Comparison of ENCODE assay signal across 20 mouse cellular contexts in genomic region chr10:72353515-72353914, GRCm38 (mm10).
DNase-seq lines count a peak whose midpoint lies in the region; ATAC-seq and TF ChIP-seq lines count a peak whose summit lies in the region.
"Had no signal": no experiment of that assay in that cellular context is flagged by ENCODE, and none has a peak within 500 bp of the region (broad histone marks: within the 10 kb centered on the region; RNA-seq: fewer than 3 reads in every experiment).

No protein-coding gene starts in this region.

- no peaks in the 10 kb centered on the region for H3K27me3 ChIP-seq in hindbrain, postnatal 0 days (ENCODE audit: insufficient read depth, low read length)
- H3K27me3 ChIP-seq in hindbrain, embryonic 16.5 days (replicated peaks; ENCODE audit: control insufficient read depth, insufficient read depth, low read length), result no peaks in the 10 kb centered on the region
- no peaks in the 10 kb centered on the region for H3K27me3 ChIP-seq in intestine, embryonic 15.5 days (replicated peaks)
- H3K27me3 ChIP-seq: embryonic facial prominence, embryonic 15.5 days; hindbrain, embryonic 13.5 days; limb, embryonic 12.5 days; midbrain, embryonic 15.5 days; stomach, embryonic 15.5 days had no signal

- 73% methylated on average over 2 of the region's 2 CpGs for WGBS in hindbrain, postnatal 0 days
- 72% methylated on average over 2 of the region's 2 CpGs for WGBS in hindbrain, embryonic 16.5 days
- 64% methylated on average over 2 of the region's 2 CpGs for WGBS in intestine, embryonic 15.5 days

- no peak for ATAC-seq in hindbrain, postnatal 0 days
- no peak for ATAC-seq in hindbrain, embryonic 16.5 days
- ATAC-seq in intestine, embryonic 15.5 days, result peak; percentile 83
- ATAC-seq: liver, postnatal 0 days; lung, postnatal 0 days; midbrain, embryonic 15.5 days had no signal

- no peaks in the 10 kb centered on the region for H3K4me1 ChIP-seq in hindbrain, postnatal 0 days (ENCODE audit: insufficient read depth, low read length)
- H3K4me1 ChIP-seq in hindbrain, embryonic 16.5 days (ENCODE audit: control insufficient read depth, insufficient read depth, low read depth, low read length), result no peaks in the 10 kb centered on the region
- no peaks in the 10 kb centered on the region for H3K4me1 ChIP-seq in intestine, embryonic 15.5 days (replicated peaks)
- H3K4me1 ChIP-seq: embryonic facial prominence, embryonic 15.5 days; hindbrain, embryonic 13.5 days; limb, embryonic 12.5 days; midbrain, embryonic 15.5 days; stomach, embryonic 15.5 days had no signal

- peak; percentile 15; the same call in 1 of the 2 replicates for TF ChIP-seq CTCF in hindbrain, postnatal 0 days (IDR thresholded peaks at IDR 0.05; ENCODE audit: low read depth)

- H3K4me2 ChIP-seq in hindbrain, postnatal 0 days (ENCODE audit: low read depth, low read length), result no peak overlapping the region
- H3K4me2 ChIP-seq in hindbrain, embryonic 16.5 days (ENCODE audit: low read length), result no peak overlapping the region
- H3K4me2 ChIP-seq in intestine, embryonic 15.5 days (replicated peaks), result no peak overlapping the region
- H3K4me2 ChIP-seq: embryonic facial prominence, embryonic 15.5 days; hindbrain, embryonic 13.5 days; limb, embryonic 12.5 days; liver, embryonic 11.5 days; midbrain, embryonic 15.5 days; stomach, embryonic 15.5 days had no signal

- no peak overlapping the region for H3K9ac ChIP-seq in hindbrain, postnatal 0 days (replicated peaks; ENCODE audit: low read length)
- H3K9ac ChIP-seq in hindbrain, embryonic 16.5 days (ENCODE audit: low read depth, low read length), result no peak overlapping the region
- H3K9ac ChIP-seq in intestine, embryonic 15.5 days, result no peak overlapping the region
- H3K9ac ChIP-seq: embryonic facial prominence, embryonic 15.5 days; hindbrain, embryonic 13.5 days; limb, embryonic 12.5 days; liver, postnatal 0 days; midbrain, embryonic 15.5 days; stomach, embryonic 15.5 days had no signal

- no peak overlapping the region for H3K27ac ChIP-seq in hindbrain, postnatal 0 days
- no peak overlapping the region for H3K27ac ChIP-seq in hindbrain, embryonic 16.5 days (ENCODE audit: low read depth, low read length)
- no peak overlapping the region for H3K27ac ChIP-seq in intestine, embryonic 15.5 days
- H3K27ac ChIP-seq: embryonic facial prominence, embryonic 15.5 days; hindbrain, embryonic 13.5 days; left cerebral cortex, adult 2 months; limb, embryonic 12.5 days; macrophage; midbrain, embryonic 15.5 days; stomach, embryonic 15.5 days had no signal

- H3K36me3 ChIP-seq in hindbrain, postnatal 0 days (ENCODE audit: insufficient read depth, low read length), result no peaks in the 10 kb centered on the region
- H3K36me3 ChIP-seq in hindbrain, embryonic 16.5 days (ENCODE audit: control insufficient read depth, insufficient read depth, low read length), result no peaks in the 10 kb centered on the region
- H3K36me3 ChIP-seq in intestine, embryonic 15.5 days, result no peaks in the 10 kb centered on the region
- H3K36me3 ChIP-seq: embryonic facial prominence, embryonic 15.5 days; hindbrain, embryonic 13.5 days; limb, embryonic 12.5 days; midbrain, embryonic 15.5 days; stomach, embryonic 15.5 days had no signal

- H3K4me3 ChIP-seq in hindbrain, postnatal 0 days (ENCODE audit: low read length), result no peak overlapping the region
- no peak overlapping the region for H3K4me3 ChIP-seq in hindbrain, embryonic 16.5 days (ENCODE audit: low read length)
- H3K4me3 ChIP-seq in intestine, embryonic 15.5 days (replicated peaks), result no peak overlapping the region
- H3K4me3 ChIP-seq: embryonic facial prominence, embryonic 15.5 days; hindbrain, embryonic 13.5 days; left cerebral cortex, adult 2 months; limb, embryonic 12.5 days; midbrain, embryonic 15.5 days; stomach, embryonic 15.5 days had no signal

- peak; percentile 63 to 70 for DNase-seq in cerebellum, postnatal 10 days
- DNase-seq in cerebellum, postnatal 4 days (ENCODE audit: low spot score in 2 of 2), result no peak
- DNase-seq in hindbrain, postnatal 0 days (ENCODE audit: low spot score), result peak; percentile 43
- DNase-seq in A20 (ENCODE audit: low read depth, low spot score), result peak; percentile 31
- no peak for DNase-seq in adrenal gland, postnatal 14 days
- DNase-seq: adrenal gland, postnatal 36 days; kidney, postnatal 25 days; liver, postnatal 0 days; thymus, postnatal 36 days had no signal

- no peaks in the 10 kb centered on the region for H3K9me3 ChIP-seq in hindbrain, postnatal 0 days (ENCODE audit: low read length)
- no peaks in the 10 kb centered on the region for H3K9me3 ChIP-seq in hindbrain, embryonic 16.5 days (ENCODE audit: control insufficient read depth, low read length)
- no peaks in the 10 kb centered on the region for H3K9me3 ChIP-seq in intestine, embryonic 15.5 days
- H3K9me3 ChIP-seq: embryonic facial prominence, embryonic 15.5 days; hindbrain, embryonic 13.5 days; limb, embryonic 12.5 days; midbrain, embryonic 15.5 days; stomach, embryonic 15.5 days had no signal

Comparison
In these comparisons a context has a peak if more than half of its experiments do, and no peak if none do; other contexts are left out.
1. DNase-seq: peak in cerebellum, postnatal 10 days (2 of 2), hindbrain, postnatal 0 days (single experiment) and A20 (single experiment); none in cerebellum, postnatal 4 days (0 of 2) and adrenal gland, postnatal 14 days (single experiment).